Mouse (Mus musculus): ENCODE data around the gene Fank1.

GRCm38 (mm10) chr7:133794720-133795119 lies 18.1 kb downstream of the Fank1 start:
- TF ChIP-seq GATA1 (IDR thresholded peaks at IDR 0.05; ENCODE audit: borderline replicate concordance, low read length) (no peak), FLI1 (IDR thresholded peaks at IDR 0.05; ENCODE audit: low read length) (no peak)
